Mouse (Mus musculus) lung, adult 2 months (tissue): ENCODE data around the gene Nfasc.

Source experiments
- CTCF ChIP-seq: fragments of 200-500 bp; IDR thresholded peaks from 2 replicates; pipeline ENCODE4 v1.5.1; 2011; ENCODE audit warnings: mild to moderate bottlenecking, low read length, control low read depth; ENCODE audit not compliant: insufficient read depth
- POLR2A ChIP-seq: fragments of 200-500 bp; IDR thresholded peaks from 2 replicates; pipeline ENCODE4 v1.6.1; 2011; ENCODE audit warnings: low read depth, mild to moderate bottlenecking, control low read depth, low read length, borderline replicate concordance; ENCODE audit errors: extremely low read depth

- TF ChIP-seq CTCF (no peak), POLR2A (no peak)
Measured at GRCm38 (mm10) chr1:132654769-132655168, 86.8 kb downstream of the Nfasc start.
